Mouse (Mus musculus): ENCODE results near the gene Elovl1. TPM values are rescaled to one million over a fixed set of nuclear protein-coding genes. Genes with fewer than 3 reads are reported as not detected.

The Elovl1 gene
- polyA plus RNA-seq, 1 experiment from 2014 or later, result 127 TPM

- H3K4me2 ChIP-seq, result no peak overlapping the region; the same call in 1 of the 2 replicates
- WGBS (ENCODE audit: insufficient replicate concordance), result 87% methylated on average over 5 of the region's 5 CpGs
- no peak overlapping the region for H3K9ac ChIP-seq
- peaks cover 59% of the 10 kb centered on the region for H3K36me3 ChIP-seq
- no peaks in the 10 kb centered on the region for H3K9me3 ChIP-seq (replicated peaks)
- peak overlapping the region; percentile 93; the same call in 1 of the 2 replicates for H3K4me3 ChIP-seq
- H3K4me1 ChIP-seq, result peaks cover 30% of the 10 kb centered on the region
- H3K27me3 ChIP-seq (replicated peaks), result no peaks in the 10 kb centered on the region
- ATAC-seq, result no peak
- no peak overlapping the region; the same call in 1 of the 2 replicates for H3K27ac ChIP-seq
Measured at GRCm38 (mm10) chr4:118410871-118411270, 17.0 kb upstream of the Elovl1 start.

DNA sequence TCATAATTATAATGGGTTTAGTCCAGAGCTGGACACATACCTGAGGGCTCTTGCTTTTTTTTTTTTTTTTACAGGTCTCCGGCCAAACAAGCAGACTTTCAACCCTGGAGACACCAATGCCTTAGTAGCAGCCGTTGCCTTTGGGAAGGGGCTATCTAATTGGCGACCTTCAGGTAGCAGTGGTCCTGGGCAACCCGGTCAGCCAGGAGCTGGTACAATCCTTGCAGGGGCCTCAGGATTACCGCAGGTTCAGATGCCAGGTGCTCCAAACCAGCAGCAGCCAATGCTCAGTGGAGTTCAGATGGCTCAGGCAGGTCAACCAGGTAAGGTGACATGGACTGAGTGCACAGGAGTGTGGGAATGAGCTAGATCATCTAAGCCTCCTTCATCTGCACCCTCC lies 14.3 kb upstream of the Elovl1 start:
- H3K36me3 ChIP-seq, result peaks cover 83% of the 10 kb centered on the region
- peaks cover 16% of the 10 kb centered on the region for H3K4me1 ChIP-seq
- no peaks in the 10 kb centered on the region for H3K27me3 ChIP-seq (replicated peaks)
- no peak overlapping the region for H3K27ac ChIP-seq
- H3K4me2 ChIP-seq, result no peak overlapping the region
- H3K4me3 ChIP-seq, result no peak overlapping the region
- WGBS (ENCODE audit: insufficient replicate concordance), result 90% methylated on average over 5 of the region's 5 CpGs
- no peak overlapping the region for H3K9ac ChIP-seq
- no peaks in the 10 kb centered on the region for H3K9me3 ChIP-seq (replicated peaks)
- no peak for ATAC-seq

- Histone ChIP-seq H3K4me1 (peaks cover 2% of the 10 kb centered on the region; the same call in 1 of the 2 replicates), H3K9me3 (replicated peaks) (no peaks in the 10 kb centered on the region), H3K4me3 (no peak overlapping the region), H3K36me3 (peaks cover 99% of the 10 kb centered on the region), H3K9ac (no peak overlapping the region), H3K27ac (no peak overlapping the region), H3K4me2 (no peak overlapping the region), H3K27me3 (replicated peaks) (no peaks in the 10 kb centered on the region)
- 80% methylated on average over 2 of the region's 2 CpGs for WGBS (ENCODE audit: insufficient replicate concordance)
- no peak for ATAC-seq
Measured at GRCm38 (mm10) chr4:118415779-118416178, 12.1 kb upstream of the Elovl1 start.

GRCm38 (mm10) chr4:118416329-118416728 lies 11.6 kb upstream of the Elovl1 start:
- no peak overlapping the region for H3K9ac ChIP-seq
- no peak overlapping the region for H3K4me2 ChIP-seq
- no peak overlapping the region for H3K27ac ChIP-seq
- 91% methylated on average over 5 of the region's 5 CpGs for WGBS (ENCODE audit: insufficient replicate concordance)
- ATAC-seq, result no peak
- H3K9me3 ChIP-seq (replicated peaks), result no peaks in the 10 kb centered on the region
- peaks cover 96% of the 10 kb centered on the region for H3K36me3 ChIP-seq
- no peaks in the 10 kb centered on the region for H3K27me3 ChIP-seq (replicated peaks)
- H3K4me3 ChIP-seq, result no peak overlapping the region
- H3K4me1 ChIP-seq, result no peaks in the 10 kb centered on the region

DNA sequence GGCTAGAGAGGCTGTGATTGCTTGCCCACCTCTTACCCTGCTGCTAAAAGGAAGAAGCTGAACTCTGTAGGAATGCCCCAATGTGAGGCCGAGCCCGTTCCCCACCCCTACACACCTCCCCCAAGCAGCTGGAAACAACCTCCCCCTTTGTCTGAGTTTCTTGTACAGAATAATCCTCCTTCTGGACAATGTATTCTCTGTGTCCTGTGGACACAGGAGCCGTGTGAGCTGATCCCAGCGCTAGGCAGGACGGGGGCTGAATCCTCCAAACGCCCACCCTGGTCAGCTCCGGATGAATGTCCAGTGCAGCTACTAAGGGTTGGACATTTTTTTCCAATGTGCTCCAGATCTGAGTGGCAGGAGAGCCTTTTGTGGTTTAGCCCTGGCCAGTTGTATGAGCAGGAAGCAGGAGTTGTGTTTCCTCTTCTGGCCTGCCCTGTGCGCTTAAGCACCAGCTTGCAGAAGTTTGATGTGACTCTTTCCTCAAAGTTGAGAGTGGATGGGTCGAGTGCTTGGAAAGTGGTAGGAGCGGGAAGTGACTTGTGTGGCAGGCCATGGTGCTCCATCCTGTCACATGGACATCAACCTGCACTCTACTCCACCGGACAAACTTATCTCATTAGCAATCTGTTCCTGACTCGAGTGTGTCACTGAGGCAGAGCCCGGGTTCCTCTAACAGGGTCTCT lies 10.6 kb upstream of the Elovl1 start:
- Histone ChIP-seq H3K36me3 (peaks cover 93% of the 10 kb centered on the region), H3K4me2 (no peak overlapping the region)

GRCm38 (mm10) chr4:118421384-118421783 lies 6.5 kb upstream of the Elovl1 start:
- Histone ChIP-seq H3K4me2 (no peak overlapping the region), H3K27me3 (replicated peaks) (no peaks in the 10 kb centered on the region), H3K9ac (no peak overlapping the region), H3K27ac (no peak overlapping the region), H3K4me1 (peaks cover 31% of the 10 kb centered on the region), H3K36me3 (peaks cover 61% of the 10 kb centered on the region), H3K9me3 (replicated peaks) (no peaks in the 10 kb centered on the region), H3K4me3 (no peak overlapping the region)
- 86% methylated on average over 3 of the region's 3 CpGs for WGBS (ENCODE audit: insufficient replicate concordance)
- ATAC-seq, result no peak

More for the DNA sequence above, 10.6 kb upstream of the Elovl1 start:
- no peak for ATAC-seq
- Histone ChIP-seq H3K9me3 (replicated peaks) (no peaks in the 10 kb centered on the region), H3K9ac (no peak overlapping the region), H3K27me3 (replicated peaks) (no peaks in the 10 kb centered on the region), H3K4me1 (no peaks in the 10 kb centered on the region), H3K4me3 (no peak overlapping the region), H3K27ac (no peak overlapping the region)
- 57% methylated on average over 13 of the region's 13 CpGs for WGBS (ENCODE audit: insufficient replicate concordance)

- 16% methylated on average over 4 of the region's 4 CpGs for WGBS (ENCODE audit: insufficient replicate concordance)
- Histone ChIP-seq H3K27ac (peak overlapping the region; percentile 95), H3K4me3 (no peak overlapping the region), H3K9ac (peak overlapping the region; percentile 54), H3K4me2 (peak overlapping the region; percentile 45), H3K4me1 (peaks cover 61% of the 10 kb centered on the region), H3K9me3 (replicated peaks) (no peaks in the 10 kb centered on the region), H3K27me3 (replicated peaks) (no peaks in the 10 kb centered on the region), H3K36me3 (peaks cover 30% of the 10 kb centered on the region)
- peak; percentile 70 for ATAC-seq
Measured at GRCm38 (mm10) chr4:118424541-118425160, 3.2 kb upstream of the Elovl1 start.

DNA sequence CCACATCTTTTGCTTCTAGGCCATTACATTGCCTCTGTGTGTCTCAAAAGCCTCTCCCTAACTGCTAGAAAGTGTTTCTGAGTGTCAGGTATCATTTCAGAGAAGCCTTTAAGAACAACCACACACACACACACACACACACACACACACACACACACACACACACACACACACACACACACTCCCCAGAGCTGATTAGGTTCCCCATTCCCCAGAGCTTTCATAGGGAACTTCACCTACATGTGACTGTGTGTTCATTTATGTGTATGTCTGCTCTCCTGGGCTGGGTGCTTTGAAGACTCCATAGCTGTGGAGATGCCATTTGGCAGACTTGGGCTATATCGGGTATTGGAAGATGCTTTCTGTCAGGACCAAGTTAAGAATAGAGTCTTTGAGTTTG lies 2.5 kb upstream of the Elovl1 start:
- no peak for ATAC-seq
- H3K27ac ChIP-seq, result peak overlapping the region; percentile 95
- H3K27me3 ChIP-seq (replicated peaks), result no peaks in the 10 kb centered on the region
- peak overlapping the region; percentile 52 for H3K9ac ChIP-seq
- peak overlapping the region; percentile 45; the same call in 1 of the 2 replicates for H3K4me2 ChIP-seq
- no peaks in the 10 kb centered on the region for H3K9me3 ChIP-seq (replicated peaks)
- 92% methylated on average over 1 of the region's 1 CpGs for WGBS (ENCODE audit: insufficient replicate concordance)
- H3K4me3 ChIP-seq, result no peak overlapping the region
- H3K4me1 ChIP-seq, result peaks cover 68% of the 10 kb centered on the region
- peaks cover 30% of the 10 kb centered on the region for H3K36me3 ChIP-seq

DNA sequence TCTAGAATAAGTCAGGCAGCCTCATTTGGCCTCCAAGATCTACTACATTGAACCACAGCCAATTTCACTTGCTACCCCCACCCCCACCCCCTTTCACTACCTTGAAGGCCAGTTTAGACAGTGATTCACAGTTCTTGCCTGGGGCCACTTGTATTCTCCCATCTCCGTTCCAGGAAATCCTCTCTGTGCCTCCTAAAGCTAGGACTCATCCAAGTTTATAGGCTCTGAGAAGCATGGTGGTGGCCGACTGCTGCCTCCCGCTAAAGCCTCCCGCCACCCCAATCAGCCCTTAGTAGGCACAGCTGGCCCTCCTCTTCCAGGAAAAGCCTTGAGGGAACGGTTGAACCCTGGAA lies 502 bp upstream of the Elovl1 start:
- H3K4me3 ChIP-seq, result peak overlapping the region; percentile 75
- peak overlapping the region; percentile 86 for H3K9ac ChIP-seq
- 9% methylated on average over 5 of the region's 5 CpGs for WGBS (ENCODE audit: insufficient replicate concordance)
- no peaks in the 10 kb centered on the region for H3K27me3 ChIP-seq (replicated peaks)
- peak overlapping the region; percentile 83 for H3K4me2 ChIP-seq
- ATAC-seq, result peak; percentile 14
- peak overlapping the region; percentile 88 for H3K27ac ChIP-seq
- peaks cover 36% of the 10 kb centered on the region for H3K36me3 ChIP-seq
- H3K4me1 ChIP-seq, result peaks cover 88% of the 10 kb centered on the region
- H3K9me3 ChIP-seq (replicated peaks), result no peaks in the 10 kb centered on the region

DNA sequence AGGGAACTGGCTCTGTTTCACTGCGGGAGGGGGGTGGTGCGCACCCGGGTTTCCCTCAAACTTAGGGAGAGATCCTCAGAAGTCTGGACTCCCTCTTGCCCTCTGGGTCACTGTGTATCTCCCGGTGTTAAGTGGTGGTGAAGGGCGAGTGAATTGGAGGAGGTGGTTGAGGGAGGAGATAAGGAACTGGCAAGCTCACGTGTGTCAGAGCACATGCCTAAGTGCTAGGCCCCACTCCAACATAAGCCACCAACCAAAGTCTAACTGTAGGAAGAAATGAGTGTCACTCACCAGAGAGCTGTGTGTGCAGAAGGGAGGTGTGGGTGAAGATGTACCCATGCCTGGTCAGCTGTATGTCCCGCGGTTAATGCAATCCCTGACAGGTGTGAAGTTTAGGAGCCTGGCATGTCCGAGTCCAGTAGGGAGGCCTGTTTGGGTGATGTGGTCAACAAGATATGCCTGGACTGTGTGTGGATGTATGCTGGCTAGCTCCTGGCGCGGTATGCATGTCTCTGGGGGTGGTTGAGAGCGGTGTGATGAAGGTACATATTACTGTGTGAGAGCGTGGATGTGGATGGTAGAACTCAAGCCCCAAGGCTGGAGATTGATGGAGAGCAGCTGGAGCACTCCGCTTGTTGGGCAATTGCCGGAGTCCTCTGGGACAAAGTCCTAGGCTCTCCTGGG lies 780 bp downstream of the Elovl1 start:
- Histone ChIP-seq H3K4me1 (peaks cover 97% of the 10 kb centered on the region), H3K36me3 (peaks cover 41% of the 10 kb centered on the region), H3K9ac (peak overlapping the region; percentile 86), H3K27me3 (replicated peaks) (no peaks in the 10 kb centered on the region), H3K9me3 (replicated peaks) (no peaks in the 10 kb centered on the region), H3K4me3 (peak overlapping the region; percentile 75), H3K4me2 (peak overlapping the region; percentile 83), H3K27ac (peak overlapping the region; percentile 88)
- peak; percentile 56 for ATAC-seq
- 22% methylated on average over 15 of the region's 15 CpGs for WGBS (ENCODE audit: insufficient replicate concordance)

DNA sequence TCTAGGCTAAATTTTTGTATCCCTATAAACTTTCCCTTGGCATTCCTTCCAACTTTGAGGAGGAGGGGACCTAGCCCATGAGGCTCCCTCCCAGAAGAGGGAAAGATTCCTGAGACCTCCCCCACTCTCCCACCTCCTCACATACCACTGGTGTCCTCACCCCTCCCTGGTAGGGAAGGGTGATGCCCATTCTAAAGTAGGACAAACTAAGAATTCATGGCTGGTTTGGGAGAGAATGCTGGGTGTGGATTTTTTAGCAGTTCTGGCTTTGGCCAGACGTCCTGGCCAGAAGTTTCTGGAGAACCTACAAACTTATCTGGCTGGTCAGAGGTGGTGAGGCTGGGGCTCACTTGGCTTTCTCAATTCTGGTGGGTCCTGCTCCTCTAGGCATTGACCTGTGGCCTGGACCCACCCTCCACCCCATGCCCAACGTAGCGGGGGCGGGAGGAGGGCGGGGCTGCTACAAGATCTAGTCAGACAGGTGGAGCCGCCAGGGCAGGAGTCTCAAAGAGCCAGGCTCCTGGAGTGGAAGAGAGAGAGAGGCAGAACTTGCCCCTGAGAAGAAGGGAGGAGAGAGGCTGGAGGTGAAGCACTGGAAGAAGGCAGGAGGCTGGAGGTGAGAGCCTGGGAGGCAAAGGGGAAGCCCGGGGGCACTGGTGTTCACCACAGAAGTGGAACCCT lies 1.5 kb downstream of the Elovl1 start:
- no peak for ATAC-seq
- H3K9me3 ChIP-seq (replicated peaks), result no peaks in the 10 kb centered on the region
- H3K4me1 ChIP-seq, result peaks cover 97% of the 10 kb centered on the region
- 12% methylated on average over 7 of the region's 7 CpGs for WGBS (ENCODE audit: insufficient replicate concordance)
- H3K9ac ChIP-seq, result peak overlapping the region; percentile 86
- H3K4me2 ChIP-seq, result peak overlapping the region; percentile 83
- H3K4me3 ChIP-seq, result peak overlapping the region; percentile 75
- H3K36me3 ChIP-seq, result peaks cover 48% of the 10 kb centered on the region
- peak overlapping the region; percentile 88 for H3K27ac ChIP-seq
- H3K27me3 ChIP-seq (replicated peaks), result no peaks in the 10 kb centered on the region

Data from liver, embryonic 12.5 days (tissue).